Mouse (Mus musculus): ENCODE measurements at regions not wholly inside any gene's neighbourhood (a gene's known extent, or its start where the extent isn't known, plus 50 kb on each side); places are given as distances from the start of the nearest gene placed in this dataset.

DNA sequence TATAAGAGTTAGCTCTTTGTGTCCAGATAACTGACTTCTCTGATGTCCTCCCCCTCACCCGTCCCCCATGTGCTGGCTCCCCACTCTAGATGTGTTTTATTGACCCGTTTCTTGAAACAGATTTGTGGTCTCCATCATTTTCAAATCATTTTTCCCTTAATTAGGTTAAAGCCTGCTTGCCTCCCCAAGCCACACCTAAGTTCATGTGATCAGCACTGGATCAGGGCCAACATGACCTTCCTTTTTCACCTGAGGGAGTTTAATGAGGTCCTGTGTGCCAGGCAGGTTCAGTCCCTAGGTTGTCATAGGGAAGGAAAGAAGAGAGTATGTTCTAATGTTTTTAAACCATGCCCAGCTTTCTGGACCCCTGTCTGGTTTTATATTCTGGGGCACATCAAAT, 390.9 kb upstream of the Slc35b3 start:
- DNase-seq (ENCODE audit: low spot score), result no peak

DNA sequence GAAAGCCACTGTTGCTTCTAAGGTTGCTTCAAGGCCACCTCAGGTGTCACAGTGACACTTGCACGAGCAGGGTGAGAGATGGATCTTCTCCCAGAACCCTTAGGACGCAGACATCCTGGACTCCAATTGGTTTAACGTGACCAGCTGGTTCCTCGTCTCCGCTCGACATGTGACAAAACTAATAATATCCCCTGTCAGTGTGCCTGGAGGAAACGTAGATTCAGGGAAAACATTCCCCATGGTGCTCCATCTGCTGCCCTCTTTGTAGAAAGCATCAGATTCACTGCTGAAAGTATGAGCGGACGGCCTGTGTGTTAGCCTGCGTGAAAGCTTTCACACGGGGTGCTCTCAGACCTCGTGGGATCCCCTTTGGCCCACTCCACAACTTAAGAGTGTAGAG, 390.0 kb upstream of the Slc35b3 start:
- DNase-seq (ENCODE audit: low spot score), result no peak

DNA sequence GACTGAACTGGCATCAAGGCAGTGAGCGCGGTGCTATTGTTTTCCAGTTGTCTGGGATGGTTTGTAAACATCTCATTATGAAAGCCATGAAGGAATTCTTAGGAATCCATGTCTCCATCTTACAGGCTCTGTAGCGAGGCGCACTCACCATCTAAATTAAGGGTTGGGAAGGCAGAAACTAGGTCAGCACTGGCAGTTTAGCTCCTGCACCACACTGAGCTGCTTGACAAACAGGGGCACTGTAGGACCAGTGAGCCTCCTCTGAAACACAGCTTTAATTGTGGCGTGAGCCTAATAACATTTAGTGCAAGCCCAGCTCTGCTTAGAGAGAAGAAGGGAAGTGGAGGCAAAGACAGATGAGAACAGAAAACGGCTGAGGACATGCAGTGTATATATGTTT, 387.1 kb upstream of the Slc35b3 start:
- no peak for DNase-seq (ENCODE audit: low spot score)

DNA sequence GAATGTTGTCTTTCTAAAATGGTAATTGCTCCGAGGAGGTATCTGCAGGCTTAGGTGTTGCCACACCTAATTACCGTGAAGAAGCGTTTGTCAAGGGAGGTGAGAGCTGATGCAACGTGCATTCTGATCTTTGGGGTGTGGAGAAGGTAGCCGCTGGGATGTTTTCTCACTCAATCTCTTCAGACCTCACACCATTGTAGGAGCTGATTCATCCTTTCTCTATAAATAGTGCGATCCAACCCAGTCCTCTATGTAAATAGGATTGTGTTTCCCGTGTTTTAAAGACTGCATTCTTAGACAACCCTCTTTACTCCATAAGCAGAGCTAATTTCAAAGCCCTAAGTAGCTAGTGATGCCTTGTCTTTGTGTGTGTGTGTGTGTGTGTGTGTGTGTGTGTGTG, 374.2 kb upstream of the Slc35b3 start:
- DNase-seq (ENCODE audit: low spot score), result no peak

DNA sequence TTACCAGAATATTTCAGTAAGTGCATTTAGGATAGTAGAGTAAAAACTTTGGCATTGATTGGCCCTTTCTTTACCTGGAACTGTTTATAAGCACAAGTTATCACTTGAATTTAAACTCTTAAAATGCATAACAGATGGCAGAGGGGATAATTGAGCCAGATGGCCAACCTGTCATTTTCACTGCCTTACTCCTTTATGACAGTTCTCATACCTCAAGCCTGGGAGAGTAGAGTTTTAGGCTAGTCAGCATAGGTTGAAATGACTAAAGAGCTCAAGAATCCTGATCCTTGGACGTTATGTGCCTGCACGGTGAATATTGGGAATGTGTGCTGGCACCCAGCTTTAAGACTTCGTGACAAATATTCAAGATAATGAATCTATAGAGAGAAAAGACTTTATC, 369.1 kb upstream of the Slc35b3 start:
- DNase-seq (ENCODE audit: low spot score), result no peak

DNA sequence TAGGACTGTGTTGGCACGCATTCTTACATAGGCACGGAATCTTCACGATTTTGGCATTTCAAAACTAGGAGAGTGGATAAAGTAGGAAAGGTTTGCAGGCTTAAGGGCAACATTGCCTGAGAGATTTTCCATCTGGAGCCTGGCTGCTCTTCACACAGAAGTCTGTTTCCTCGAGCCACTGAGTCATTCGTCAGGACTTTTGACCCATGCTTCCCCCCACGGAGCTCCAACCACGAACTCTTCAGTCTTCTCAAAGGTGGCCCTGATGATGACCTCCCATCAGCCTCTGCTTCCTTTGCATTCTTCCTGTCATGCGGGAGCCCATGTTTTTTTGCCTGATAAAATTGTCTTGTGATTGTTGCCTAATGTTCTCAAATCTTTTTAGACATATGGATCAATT, 365.5 kb upstream of the Slc35b3 start:
- DNase-seq (ENCODE audit: low spot score), result no peak

DNA sequence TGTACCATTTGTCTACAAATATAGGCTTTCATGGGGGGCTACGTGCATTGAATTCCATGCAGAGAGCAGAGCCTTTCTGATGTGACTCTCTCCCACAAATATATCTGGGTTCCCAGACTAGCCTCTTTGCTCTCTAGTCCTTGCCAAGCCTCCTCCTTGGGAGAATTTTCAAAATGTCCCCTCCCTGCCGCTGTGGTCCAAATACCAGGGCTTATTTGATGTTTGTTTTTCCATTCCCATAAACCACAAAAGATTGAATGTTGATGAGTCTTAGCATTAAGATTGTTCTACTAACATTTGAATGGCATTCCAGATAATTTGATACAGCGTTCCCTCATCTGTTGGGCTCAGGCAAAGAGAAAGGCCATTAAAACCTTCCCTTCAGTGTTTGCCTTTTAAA, 360.4 kb upstream of the Slc35b3 start:
- no peak for DNase-seq (ENCODE audit: low spot score)

DNA sequence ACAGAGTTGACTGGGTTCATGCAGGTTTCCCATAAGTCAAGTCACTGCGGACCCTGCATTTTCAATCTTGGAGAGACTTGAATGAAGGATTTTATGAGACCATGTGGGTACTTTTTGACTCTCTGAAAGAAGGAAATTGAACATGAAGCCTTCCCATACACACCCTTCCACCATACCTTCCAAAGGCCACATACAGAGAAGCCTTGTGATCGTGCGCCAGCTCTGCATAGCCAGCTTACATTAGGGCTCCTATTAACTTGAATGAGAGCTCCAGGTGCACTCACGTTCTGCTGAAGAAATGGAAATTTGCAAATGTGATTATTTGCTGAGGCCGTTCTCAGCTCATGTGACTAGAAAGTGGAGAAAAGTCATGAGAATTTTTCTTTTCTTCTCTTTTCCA, 349.1 kb upstream of the Slc35b3 start:
- no peak for DNase-seq (ENCODE audit: low spot score)

DNA sequence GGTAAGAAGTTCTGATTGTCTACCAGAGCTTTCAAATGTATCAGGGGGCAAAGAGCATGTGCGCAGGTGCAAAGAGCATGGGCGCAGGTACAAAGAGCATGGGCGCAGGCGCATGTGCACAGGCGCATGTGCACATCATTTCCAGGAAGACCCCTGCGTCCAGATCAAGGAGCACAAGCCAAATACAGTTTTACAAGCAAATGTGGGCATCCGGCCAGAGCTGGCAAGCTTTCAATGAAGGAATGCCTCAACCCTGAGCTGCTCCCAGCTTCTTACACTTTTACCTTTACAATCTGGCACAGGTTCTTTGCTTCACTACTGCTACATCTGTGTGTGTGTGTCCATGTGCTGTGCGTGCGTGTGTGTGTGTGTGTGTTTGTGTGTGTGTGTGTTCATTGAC, 347.2 kb upstream of the Slc35b3 start:
- no peak for DNase-seq (ENCODE audit: low spot score)

DNA sequence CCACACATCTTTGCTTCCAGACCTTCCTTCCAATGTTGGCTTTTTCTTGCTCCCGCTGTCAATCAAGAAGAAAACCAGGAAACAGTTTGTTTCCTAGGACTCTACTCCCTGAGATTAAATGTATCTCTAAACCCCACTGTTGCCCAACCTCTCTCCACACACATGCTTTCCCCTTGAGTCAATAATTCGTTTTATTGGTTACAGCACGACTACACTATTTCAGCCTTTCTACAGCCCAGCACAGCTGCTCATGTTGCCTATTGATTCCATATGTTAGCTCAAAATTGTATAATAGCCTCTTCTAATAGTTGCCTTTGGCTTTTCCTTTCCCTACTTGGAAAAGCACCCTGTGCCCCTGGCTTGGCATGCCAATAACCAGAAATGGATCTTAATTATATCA, 346.2 kb upstream of the Slc35b3 start:
- no peak for DNase-seq (ENCODE audit: low spot score)

DNA sequence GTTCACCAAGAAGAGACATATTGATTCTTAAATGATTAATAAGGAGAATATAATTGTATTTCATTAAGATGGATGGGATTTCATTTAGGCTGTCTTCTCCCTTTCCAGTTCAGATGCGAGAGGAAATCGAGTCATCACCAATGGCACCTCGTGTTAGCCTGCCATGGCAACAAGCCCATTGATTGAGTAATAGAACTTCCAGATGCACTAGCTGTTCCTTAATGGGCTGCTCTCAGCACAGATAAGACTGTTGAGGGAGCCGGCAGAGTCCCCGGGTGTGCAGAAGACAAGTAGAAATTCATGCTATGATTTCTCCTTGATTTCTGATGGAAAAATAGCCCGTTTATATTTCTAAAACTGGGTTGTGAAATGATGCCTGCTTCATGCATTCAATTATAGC, 336.5 kb upstream of the Slc35b3 start:
- no peak for DNase-seq (ENCODE audit: low spot score)

DNA sequence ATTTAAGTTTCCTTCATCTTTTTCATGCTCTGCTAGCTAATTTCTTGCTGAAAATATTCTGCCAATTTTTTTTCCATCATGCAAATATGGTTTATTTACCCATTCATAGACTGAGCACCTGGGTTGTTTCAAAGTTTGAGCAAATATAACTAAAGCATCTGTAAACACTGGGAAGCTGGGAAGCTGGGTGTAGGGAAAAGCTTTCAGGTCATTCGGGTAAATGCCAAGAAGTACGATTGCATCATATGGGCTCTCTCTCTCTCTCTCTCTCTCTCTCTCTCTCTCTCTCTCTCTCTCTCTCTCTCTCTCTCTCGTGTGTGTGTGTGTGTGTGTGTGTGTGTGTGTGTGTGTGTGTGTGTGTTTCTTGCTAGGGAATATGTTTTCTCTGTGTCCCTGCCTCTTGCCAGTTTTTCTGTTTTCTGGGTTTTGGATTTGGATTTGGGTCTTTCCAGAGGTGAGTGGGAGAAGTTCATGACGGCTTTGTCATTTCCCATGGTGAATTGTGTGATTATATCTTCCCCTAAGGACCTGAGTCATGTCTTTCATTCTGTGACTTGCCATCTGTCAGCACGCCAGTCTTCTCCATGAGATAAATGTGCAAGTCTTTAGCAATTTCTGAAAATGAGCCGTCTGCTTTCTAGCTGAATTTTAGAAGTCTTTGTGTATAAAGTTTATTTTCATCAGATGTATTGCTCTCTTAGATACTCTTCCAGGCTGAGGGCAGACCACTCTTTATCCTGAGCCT, 329.7 kb upstream of the Slc35b3 start:
- DNase-seq (ENCODE audit: low spot score), result no peak

DNA sequence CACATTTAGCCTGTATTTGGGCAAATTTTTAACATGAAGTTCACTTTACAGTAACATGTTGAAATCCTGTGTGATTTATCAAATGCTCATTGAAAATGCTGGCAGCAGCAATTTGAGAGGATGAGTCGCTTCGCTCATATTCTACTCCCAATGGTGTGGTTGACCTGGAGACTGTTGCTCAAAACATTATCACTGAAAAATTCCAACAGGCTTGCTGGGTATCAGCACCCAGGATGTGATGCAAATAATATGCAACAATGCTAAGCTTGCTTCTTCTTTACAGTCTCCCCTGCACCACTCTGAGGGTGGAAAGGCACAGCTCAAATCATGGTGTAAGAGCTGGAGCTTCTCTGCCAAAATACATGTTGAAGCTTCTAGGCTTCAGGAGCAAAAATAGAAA, 321.6 kb upstream of the Slc35b3 start:
- DNase-seq (ENCODE audit: low spot score), result no peak

DNA sequence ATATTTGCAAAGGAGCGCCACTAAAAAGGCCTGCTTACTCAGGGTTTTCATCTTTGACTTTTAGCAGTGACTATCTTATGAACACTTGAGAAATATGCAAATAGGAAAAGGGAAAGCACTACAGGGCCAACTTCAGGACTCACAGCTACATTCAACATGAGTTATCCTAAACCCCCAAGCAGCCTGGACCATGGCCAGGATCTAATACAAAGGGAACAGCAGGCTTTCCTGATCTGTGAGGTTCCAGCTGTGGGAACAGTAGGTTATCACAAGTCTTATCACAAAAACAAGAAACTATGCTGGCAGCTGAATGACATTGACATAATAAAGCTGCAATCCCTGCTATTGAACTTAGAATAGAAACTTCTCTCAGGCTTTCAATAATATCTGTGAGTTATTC, 317.4 kb upstream of the Slc35b3 start:
- DNase-seq (ENCODE audit: low spot score), result no peak

DNA sequence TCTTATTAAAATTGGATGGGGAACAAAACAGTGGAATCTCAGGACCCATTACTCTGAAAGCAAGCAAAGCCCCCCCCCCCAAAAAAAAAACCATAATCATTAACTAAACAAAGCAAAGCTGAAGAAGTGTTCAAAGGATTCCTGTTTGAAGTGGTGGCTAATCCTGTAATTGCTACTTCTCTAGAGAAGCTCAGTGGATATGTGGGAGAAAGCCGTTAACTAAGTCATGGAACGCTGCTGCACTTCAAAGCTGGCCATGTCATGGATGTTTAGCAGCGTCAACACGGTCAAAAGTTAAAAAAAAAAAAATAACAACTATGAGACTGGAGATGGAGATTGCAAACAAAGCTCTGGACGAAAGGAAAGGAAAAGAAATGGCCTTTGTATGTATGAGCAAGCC, 305.3 kb upstream of the Slc35b3 start:
- DNase-seq (ENCODE audit: low spot score), result no peak

DNA sequence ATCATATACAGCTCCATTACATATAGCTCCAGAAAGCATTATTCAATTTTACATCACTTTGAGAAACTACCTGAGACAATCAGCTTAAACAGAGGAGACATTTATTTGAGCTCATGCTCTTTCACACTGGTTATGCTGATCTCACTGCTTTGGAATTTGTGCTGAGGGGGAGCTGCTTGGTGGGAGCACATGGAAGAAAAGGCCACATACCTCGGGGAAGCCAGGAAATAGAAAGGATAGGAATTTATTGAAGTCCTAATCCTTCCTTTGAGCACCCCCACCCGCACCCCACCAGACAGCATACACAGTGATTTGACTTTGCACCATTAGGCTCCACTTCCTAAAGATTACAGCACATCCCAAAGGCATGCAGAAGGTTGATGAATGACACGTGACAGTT, 296.0 kb upstream of the Slc35b3 start:
- no peak for DNase-seq (ENCODE audit: low spot score)

DNA sequence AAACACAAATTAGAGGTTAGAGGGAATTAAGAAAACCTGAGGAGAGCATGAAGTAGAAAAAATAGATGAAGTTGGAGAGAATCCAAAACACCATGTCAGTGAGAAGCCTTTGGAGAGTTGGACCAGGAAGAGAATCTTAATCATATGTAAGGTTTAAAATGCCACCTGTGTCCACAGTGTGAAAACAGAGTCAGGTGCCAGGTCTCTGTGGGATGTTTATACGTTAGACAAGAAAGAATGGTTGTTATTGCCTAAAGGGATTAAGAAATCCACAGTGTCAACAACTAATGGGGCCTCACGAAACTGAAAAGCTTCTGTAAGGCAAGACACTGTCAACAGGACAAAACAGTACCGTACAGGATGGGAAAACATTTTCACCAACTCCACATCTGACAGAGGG, 294.7 kb upstream of the Slc35b3 start:
- DNase-seq (ENCODE audit: low spot score), result no peak

DNA sequence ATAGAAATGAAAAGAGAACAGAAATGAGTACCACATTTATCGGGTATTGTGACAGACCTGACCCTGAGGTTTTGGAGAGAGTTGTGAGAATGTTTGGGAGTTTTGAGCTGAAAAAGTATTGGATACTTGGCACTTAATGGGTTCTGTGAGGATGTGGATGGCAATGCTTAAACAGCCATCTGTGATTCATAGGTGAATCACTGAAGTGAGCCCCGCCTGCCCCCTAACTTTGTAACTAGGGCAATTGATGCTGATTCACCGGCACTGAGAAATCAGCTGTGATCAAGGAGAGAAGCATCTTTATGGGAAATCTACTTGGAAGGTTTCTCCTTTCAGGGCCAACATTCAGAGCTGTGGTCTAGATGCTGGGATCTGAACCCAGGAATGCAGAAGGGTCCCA, 291.9 kb upstream of the Slc35b3 start:
- DNase-seq (ENCODE audit: low spot score), result no peak

DNA sequence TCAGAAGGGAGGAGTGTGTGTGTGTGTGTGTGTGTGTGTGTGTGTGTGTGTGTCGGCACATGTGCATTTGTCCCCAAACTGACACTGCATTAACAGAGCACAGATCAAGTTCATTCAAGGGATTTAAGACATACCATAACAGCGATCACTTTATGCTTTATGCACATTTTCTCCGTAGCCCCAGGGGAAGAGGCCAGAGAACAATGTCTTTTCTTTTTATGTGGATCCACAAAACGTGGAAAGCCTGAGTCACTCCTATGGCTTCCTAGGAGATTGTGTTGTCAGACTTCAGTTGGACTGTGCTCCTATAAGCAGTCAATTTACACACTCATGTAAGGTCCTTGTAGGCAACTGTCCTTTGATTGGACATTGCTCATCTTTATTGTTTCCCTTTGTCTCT, 289.4 kb upstream of the Slc35b3 start:
- DNase-seq (ENCODE audit: low spot score), result no peak

DNA sequence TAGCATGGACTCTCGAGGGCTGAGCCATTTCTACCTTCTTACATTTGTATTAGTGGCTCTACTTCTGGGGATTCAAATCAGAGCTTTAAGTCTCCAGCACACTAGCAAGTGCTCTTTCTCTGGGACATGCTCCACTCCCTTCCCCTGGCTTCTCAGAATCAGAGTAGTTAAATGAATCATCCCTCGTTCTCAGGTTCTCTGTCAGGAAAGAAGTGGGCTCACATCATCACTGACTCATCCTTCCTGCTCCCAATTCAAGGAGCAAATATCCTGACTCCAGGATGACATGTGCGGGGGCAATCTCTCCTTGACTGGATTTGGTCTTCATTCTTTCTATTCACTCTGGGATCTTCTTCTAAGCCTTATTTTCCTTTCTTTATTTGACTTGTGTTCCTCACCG, 266.2 kb upstream of the Slc35b3 start:
- no peak for DNase-seq (ENCODE audit: low spot score)

DNA sequence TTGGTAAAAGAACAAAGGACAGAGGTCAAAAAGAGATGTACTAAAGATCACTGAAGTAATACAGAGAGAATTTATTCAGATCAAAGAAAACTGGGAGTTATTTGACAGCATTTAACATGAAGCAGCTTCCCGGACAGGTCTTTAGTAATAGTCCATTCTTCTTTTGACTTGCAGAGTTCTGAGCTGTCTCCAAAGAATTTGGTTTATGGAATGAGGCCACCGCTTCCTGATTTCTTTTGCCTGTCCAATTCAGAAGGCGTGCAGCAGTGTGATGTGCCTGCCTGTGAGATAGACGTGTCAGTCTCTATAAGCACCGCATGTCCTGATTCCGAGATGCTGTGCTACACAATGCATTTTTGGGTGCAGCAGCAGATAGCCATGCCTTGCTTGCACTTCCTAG, 265.0 kb upstream of the Slc35b3 start:
- no peak for DNase-seq (ENCODE audit: low spot score)

DNA sequence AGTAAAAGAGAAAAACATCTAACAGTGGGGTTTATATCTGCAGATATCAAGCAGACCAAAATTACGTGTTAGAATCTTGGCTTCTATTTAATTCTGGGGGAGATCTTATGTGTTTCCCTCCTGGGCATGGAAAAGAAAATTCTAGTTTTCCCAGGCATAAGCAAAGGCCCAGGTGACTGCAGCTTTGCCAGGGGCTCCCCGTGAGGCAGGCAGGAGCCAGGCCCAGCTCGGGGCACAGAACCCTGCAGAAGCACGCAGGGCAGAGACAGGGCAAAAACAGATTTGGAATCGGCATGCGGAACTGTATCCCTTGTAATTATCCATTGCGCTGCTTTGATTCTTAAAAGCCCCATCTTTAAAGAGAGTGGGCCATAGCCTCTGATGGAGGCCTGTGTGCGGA, 250.4 kb upstream of the Slc35b3 start:
- no peak for DNase-seq (ENCODE audit: low spot score)

DNA sequence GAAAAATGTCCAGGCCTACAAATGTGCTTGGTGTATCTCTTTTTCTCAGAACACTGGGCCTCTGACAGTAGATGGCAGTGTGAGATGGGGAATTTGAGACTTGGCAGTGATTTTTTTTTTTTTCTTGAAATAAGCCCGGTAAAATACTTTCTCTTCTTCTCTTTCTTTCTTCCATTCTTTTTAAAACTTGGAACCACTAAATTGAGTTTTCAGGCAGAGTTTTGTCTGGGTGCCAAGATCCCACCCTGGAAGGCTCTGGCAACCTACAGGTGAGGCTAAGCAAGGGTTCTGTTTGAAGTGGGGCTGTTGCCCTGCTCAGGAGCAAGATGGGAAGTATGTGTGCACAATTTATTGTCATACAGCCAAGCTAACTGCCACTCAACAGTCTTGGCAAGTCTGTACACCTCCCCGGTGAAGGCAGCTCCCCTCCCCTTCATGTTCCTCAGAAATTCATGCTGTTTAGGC, 223.1 kb upstream of the Slc35b3 start:
- no peak for DNase-seq (ENCODE audit: low spot score)

DNA sequence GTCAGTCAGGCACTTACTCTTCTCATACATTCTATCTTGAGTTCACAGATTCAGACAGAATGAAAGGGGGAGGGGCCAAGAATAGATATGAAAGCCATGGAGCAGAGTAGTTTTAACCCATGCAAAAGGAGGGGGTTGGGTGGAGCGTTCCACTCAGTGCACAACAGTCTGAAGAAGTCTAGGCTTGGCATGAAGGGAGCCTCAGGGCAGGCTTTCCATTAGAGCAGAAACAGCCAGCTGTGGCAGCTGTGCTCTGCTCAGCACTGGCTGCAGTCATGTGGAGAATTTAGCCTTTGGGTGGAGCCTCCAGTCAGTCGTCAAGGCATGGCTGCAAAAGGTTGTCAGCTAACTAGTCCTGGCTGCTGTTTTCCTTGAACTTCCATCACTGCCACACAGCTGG, 201.3 kb upstream of the Slc35b3 start:
- DNase-seq (ENCODE audit: low spot score), result no peak

DNA sequence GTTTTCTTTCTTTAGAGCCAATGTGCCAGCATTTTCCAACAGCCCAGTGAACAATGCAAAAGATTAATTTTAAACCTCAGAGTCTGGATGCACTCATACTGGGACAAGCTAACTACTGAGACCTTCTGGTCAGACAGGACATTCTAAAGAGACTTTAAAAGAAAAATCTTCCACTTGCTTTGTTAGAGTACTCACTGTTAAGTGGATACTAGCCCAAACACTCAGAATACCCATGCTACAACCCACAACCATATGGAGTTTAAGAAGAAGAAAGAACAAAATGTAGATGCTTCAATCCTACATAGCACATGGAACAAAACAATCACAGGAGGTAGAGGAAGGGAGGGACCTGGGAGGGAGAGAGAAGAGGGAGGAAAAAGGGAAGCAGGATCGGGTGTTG, 167.3 kb upstream of the Slc35b3 start:
- no peak for DNase-seq (ENCODE audit: low spot score)

Measured in urinary bladder, postnatal 10 days (tissue).